Mouse (Mus musculus) pancreas, adult 10 weeks (tissue): ENCODE data around the gene Ccnt1. TPM values are rescaled to one million over a fixed set of nuclear protein-coding genes. Genes with fewer than 3 reads are reported as not detected.

ENCODE experiments used
- polyA plus RNA-seq: library from polyadenylated mRNA; stranded (reverse); fragments of 350-450 nt; fragmentation: Illumina TruSeq; extraction: RNeasy Lipid Tissue Mini Kit (QIAGEN cat#74804); gene quantifications from one replicate; pipeline ENCODE4 v1.2.3, GENCODE M21; 2015; ENCODE audit warnings: low read depth, low replicate concordance; ENCODE audit not compliant: insufficient read depth

The Ccnt1 gene
- 10.4 TPM for polyA plus RNA-seq

DNA sequence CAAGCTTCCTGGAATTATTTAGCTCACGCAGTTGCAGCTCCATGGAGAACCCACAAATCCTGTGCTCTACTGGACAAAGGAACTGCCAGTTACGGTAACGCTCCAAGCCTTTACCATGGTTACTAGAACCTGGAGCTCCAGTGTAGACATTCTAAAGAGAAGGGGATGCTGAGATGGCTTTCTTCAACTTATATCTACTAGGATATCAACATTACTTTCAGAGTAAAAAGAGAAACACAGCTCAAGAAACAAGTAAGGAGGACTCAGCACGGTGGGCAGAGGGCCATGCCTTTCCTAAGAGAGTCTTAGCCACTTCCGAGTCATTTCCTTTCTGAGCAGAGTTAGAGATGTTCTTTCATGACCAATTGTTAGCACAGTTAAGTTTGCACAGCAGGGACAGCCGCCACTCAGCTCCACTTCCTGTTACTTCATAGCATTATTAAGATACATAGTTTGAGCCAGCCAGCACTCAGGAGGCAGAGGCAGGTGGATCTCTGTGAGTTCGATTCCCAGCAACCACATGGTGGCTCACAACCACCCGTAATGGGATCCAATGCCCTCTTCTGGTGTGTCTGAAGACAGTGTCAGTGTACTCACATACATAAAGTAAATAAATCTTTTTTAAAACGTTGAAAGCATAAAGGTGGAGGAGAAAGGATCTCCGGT lies at the start of gene Ccnt1, which contains the start of gene 4930415O20Rik:
TSS of gene Ccnt1 (minus strand) at position 51 of the 666 bp plus-strand sequence.
TSS of gene 4930415O20Rik (plus strand) at position 132 of the 666 bp plus-strand sequence.

DNA sequence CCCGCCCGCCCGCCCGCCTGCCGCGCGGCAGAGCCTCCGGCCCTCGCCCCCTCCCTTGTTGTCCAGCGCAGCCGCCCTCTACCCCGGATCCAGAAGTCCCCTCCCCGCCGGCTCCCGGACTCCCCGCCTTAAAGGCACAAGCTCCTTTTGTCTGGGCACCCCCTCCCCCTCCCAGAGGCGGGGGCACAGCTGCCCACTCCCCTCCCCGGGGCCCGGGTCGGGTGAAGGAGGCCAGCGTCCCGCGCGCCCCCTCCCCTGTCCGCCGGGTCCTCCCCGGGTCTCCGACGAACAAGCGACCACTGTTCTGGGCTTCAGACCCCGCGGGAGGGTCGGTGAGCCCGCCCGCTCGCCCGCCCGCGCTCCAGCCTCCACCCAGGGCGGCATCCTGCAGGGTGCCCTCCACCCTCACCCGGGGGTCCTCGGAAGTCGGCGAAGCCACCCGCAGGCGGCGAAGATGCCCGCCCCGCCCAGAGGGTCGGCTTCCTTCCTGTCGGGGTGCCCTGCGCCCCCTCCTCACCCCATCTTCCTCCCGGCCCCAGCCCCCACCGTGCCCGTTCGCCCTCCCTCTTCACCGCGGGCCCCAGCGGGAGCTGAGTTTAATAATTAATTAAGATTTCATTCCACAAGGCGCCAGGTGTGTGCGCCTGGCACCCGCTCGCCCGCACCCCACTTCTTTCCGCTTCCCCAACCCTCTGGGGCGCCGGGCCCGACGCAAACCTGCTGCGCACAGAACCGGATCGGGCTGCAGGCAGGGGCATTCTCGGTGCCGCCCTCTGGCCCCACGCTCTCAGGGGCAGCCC lies 38.8 kb upstream of the Ccnt1 start, which contains the start of gene Adcy6:
TSS of gene Adcy6 (minus strand) at position 746 of the 800 bp plus-strand sequence.

GRCm38 (mm10) chr15:98533881-98534627 lies 36.7 kb downstream of the Ccnt1 start, which contains the start of gene Kansl2:
Kansl2 (minus strand) TSS chr15:98534264.

DNA sequence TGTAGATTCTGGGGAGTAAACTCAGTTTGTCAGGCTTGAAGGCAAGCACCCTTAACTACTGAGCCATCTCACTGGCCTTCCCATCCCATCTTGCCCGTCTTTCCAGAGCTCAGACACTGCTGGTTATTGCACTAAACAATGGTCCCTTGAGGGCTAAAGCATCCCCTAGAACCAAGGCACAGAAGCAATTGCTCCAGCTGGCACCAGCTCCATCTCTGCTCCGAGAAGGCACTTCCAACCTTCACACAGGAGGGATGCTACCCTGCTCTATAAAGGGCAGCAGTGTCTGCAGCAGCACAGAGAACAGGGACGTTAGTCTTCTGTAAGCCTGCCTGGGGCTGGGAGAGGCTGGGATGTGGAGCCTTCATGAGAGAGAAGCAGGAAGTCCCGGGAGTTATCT lies 78.6 kb downstream of the Ccnt1 start, which contains the start of gene Olfr279:
TSS of gene Olfr279 (plus strand) at position 301 of the 400 bp plus-strand sequence.

Other genes with a start within 250 kb of the Ccnt1 start
- gene Olfr284, start 229.9 kb downstream of the Ccnt1 start, polyA plus RNA-seq: not detected
- not detected for gene Olfr283, start 190.0 kb downstream of the Ccnt1 start, polyA plus RNA-seq
- gene Olfr282, start 139.7 kb downstream of the Ccnt1 start, polyA plus RNA-seq: not detected
- not detected for gene Olfr281, start 118.3 kb downstream of the Ccnt1 start, polyA plus RNA-seq
- not detected for gene OR5BS1P, start 101.0 kb downstream of the Ccnt1 start, polyA plus RNA-seq
- not detected for gene Lalba, start 88.2 kb downstream of the Ccnt1 start, polyA plus RNA-seq
- gene Olfr279, start 78.5 kb downstream of the Ccnt1 start, polyA plus RNA-seq: not detected
- 13.7 TPM for gene Kansl2, start 36.7 kb downstream of the Ccnt1 start, polyA plus RNA-seq
- gene 4930415O20Rik, start 81 bp upstream of the Ccnt1 start, polyA plus RNA-seq: 4.3 TPM
- gene Adcy6, start 39.2 kb upstream of the Ccnt1 start, polyA plus RNA-seq: 28.0 TPM
- 5.0 TPM for gene Cacnb3, start 59.9 kb upstream of the Ccnt1 start, polyA plus RNA-seq
- gene Ddx23, start 92.0 kb upstream of the Ccnt1 start, polyA plus RNA-seq: 15.6 TPM
- 1.2 TPM for gene Rnd1, start 106.5 kb upstream of the Ccnt1 start, polyA plus RNA-seq
- not detected for gene Ccdc65, start 137.3 kb upstream of the Ccnt1 start, polyA plus RNA-seq
- 174 TPM for gene Fkbp11, start 157.3 kb upstream of the Ccnt1 start, polyA plus RNA-seq
- gene Arf3, start 192.3 kb upstream of the Ccnt1 start, polyA plus RNA-seq: 12.4 TPM
- 0.39 TPM for gene Wnt10b, start 207.2 kb upstream of the Ccnt1 start, polyA plus RNA-seq
- gene Wnt1, start 218.9 kb upstream of the Ccnt1 start, polyA plus RNA-seq: not detected
- not detected for gene Ddn, start 238.6 kb upstream of the Ccnt1 start, polyA plus RNA-seq